Mouse (Mus musculus) lung, embryonic 16.5 days (tissue): Measurements from ENCODE around the gene Tmem170. TPM values are rescaled to one million over a fixed set of nuclear protein-coding genes. Genes with fewer than 3 reads are reported as not detected.

ENCODE experiments used
- ATAC-seq: fragments of 200-750 bp; cut with Nextera tagmentation; 2 replicates; pipeline ENCODE4 v1.8.0; 2017; ENCODE audit warnings: low read depth, mild to moderate bottlenecking, moderate library complexity
- H3K27ac ChIP-seq: fragments of 300-500 bp; sonication (generic); 2 replicates; pipeline ENCODE4 v1.5.1; 2014; ENCODE audit warnings: mild to moderate bottlenecking, control low read depth, low read length
- H3K27me3 ChIP-seq: fragments of 300-500 bp; sonication (generic); 2 replicates; pipeline ENCODE4 v1.6.1; 2014; ENCODE audit warnings: low read depth, low read length, mixed read lengths; ENCODE audit not compliant: control insufficient read depth, insufficient read depth
- H3K36me3 ChIP-seq: fragments of 300-500 bp; sonication (generic); 2 replicates; pipeline ENCODE4 v1.6.1; 2014; ENCODE audit warnings: low read length; ENCODE audit not compliant: control insufficient read depth, insufficient read depth
- H3K4me1 ChIP-seq: fragments of 300-500 bp; sonication (generic); replicated peaks from 2 replicates; pipeline ENCODE4 v1.6.1; 2014; ENCODE audit warnings: low read length, mixed read lengths; ENCODE audit not compliant: control insufficient read depth, insufficient read depth
- H3K4me2 ChIP-seq: fragments of 300-500 bp; sonication (generic); 2 replicates; pipeline ENCODE4 v1.6.1; 2014; ENCODE audit warnings: low read depth, low read length, control low read depth
- H3K4me3 ChIP-seq: fragments of 300-500 bp; sonication (generic); 2 replicates; pipeline ENCODE4 v1.5.1; 2014; ENCODE audit warnings: mild to moderate bottlenecking, low read length, control low read depth
- H3K9ac ChIP-seq: fragments of 300-500 bp; sonication (generic); 2 replicates; pipeline ENCODE4 v1.6.1; 2014; ENCODE audit warnings: low read length, control low read depth
- H3K9me3 ChIP-seq: fragments of 300-500 bp; sonication (generic); 2 replicates; pipeline ENCODE4 v1.6.1; 2016; ENCODE audit warnings: low read length; ENCODE audit not compliant: control insufficient read depth
- WGBS: fragments of 180-500 bp; shearing (Covaris S2); extraction: QIAGEN DNeasy Blood & Tissue Kit; methylation state at CpG from one replicate; pipeline ENCODE4 v1.1.7; 2014; 5-methylcytosine and 5-hydroxymethylcytosine counted together
- polyA plus RNA-seq: library from polyadenylated mRNA; unstranded; fragments of >200 nt; fragmentation: Nextera tagmentation; extraction: Ambion mirVana; gene quantifications from 2 replicates; pipeline ENCODE4 v1.2.1, GENCODE M21; 2015

Tmem170 gene
- polyA plus RNA-seq, 1 experiment from 2014 or later = 10.1 TPM

GRCm38 (mm10) chr8:111887479-111887878 lies 10.9 kb upstream of the Tmem170 start:
- Histone ChIP-seq H3K4me2 (no peak overlapping the region), H3K4me3 (no peak overlapping the region), H3K4me1 (peaks cover 32% of the 10 kb centered on the region), H3K27ac (peak overlapping the region; percentile 47; the same call in 1 of the 2 replicates), H3K9ac (no peak overlapping the region), H3K27me3 (peaks cover 22% of the 10 kb centered on the region), H3K9me3 (no peaks in the 10 kb centered on the region), H3K36me3 (no peaks in the 10 kb centered on the region)
- 68% methylated on average over 1 of the region's 1 CpGs for WGBS
- ATAC-seq = no peak

- H3K9me3 ChIP-seq = no peaks in the 10 kb centered on the region
- H3K4me3 ChIP-seq = no peak overlapping the region
- no peak overlapping the region for H3K4me2 ChIP-seq
- H3K9ac ChIP-seq = no peak overlapping the region
- no peaks in the 10 kb centered on the region for H3K36me3 ChIP-seq
- peak overlapping the region; percentile 68 for H3K27ac ChIP-seq
- 56% methylated on average over 4 of the region's 4 CpGs for WGBS
- H3K4me1 ChIP-seq = peaks cover 11% of the 10 kb centered on the region
- peak; percentile 76 for ATAC-seq
- H3K27me3 ChIP-seq = no peaks in the 10 kb centered on the region
Observed at GRCm38 (mm10) chr8:111883615-111884014, 7.1 kb upstream of the Tmem170 start.

- Histone ChIP-seq H3K4me2 (no peak overlapping the region), H3K9ac (no peak overlapping the region), H3K27ac (no peak overlapping the region), H3K9me3 (no peaks in the 10 kb centered on the region), H3K36me3 (no peaks in the 10 kb centered on the region), H3K4me3 (no peak overlapping the region), H3K4me1 (0 out of 2 replicates have a peak, but pooled peaks cover 2% of the 10 kb centered on the region), H3K27me3 (no peaks in the 10 kb centered on the region)
- WGBS = 0% methylated on average over 2 of the region's 2 CpGs
- no peak for ATAC-seq
Observed at GRCm38 (mm10) chr8:111881591-111881990, 5.0 kb upstream of the Tmem170 start.

GRCm38 (mm10) chr8:111877711-111878110 lies 1.2 kb upstream of the Tmem170 start:
- Histone ChIP-seq H3K27ac (no peak overlapping the region), H3K9me3 (no peaks in the 10 kb centered on the region), H3K4me1 (peaks cover 6% of the 10 kb centered on the region; the same call in 1 of the 2 replicates), H3K27me3 (no peaks in the 10 kb centered on the region), H3K36me3 (no peaks in the 10 kb centered on the region), H3K9ac (no peak overlapping the region), H3K4me2 (no peak overlapping the region), H3K4me3 (no peak overlapping the region)
- no peak for ATAC-seq
- WGBS = 68% methylated on average over 9 of the region's 9 CpGs

GRCm38 (mm10) chr8:111875758-111876157 lies 792 bp downstream of the Tmem170 start:
- no peak for ATAC-seq
- no peaks in the 10 kb centered on the region for H3K27me3 ChIP-seq
- peak overlapping the region; percentile 86 for H3K9ac ChIP-seq
- peaks cover 6% of the 10 kb centered on the region; the same call in 1 of the 2 replicates for H3K4me1 ChIP-seq
- H3K36me3 ChIP-seq = no peaks in the 10 kb centered on the region
- H3K27ac ChIP-seq = peak overlapping the region; percentile 80
- WGBS = 17% methylated on average over 9 of the region's 9 CpGs
- H3K4me2 ChIP-seq = peak overlapping the region; percentile 87
- H3K4me3 ChIP-seq = peak overlapping the region; percentile 86
- H3K9me3 ChIP-seq = no peaks in the 10 kb centered on the region

- Histone ChIP-seq H3K9me3 (no peaks in the 10 kb centered on the region), H3K27ac (no peak overlapping the region), H3K4me2 (no peak overlapping the region), H3K9ac (no peak overlapping the region), H3K36me3 (no peaks in the 10 kb centered on the region), H3K4me1 (peaks cover 6% of the 10 kb centered on the region; the same call in 1 of the 2 replicates), H3K27me3 (no peaks in the 10 kb centered on the region), H3K4me3 (no peak overlapping the region)
- ATAC-seq = no peak
- WGBS = 91% methylated on average over 3 of the region's 3 CpGs
Observed at GRCm38 (mm10) chr8:111871278-111871677, 5.3 kb downstream of the Tmem170 start.

GRCm38 (mm10) chr8:111870379-111870778 lies 6.2 kb downstream of the Tmem170 start:
- no peak overlapping the region for H3K4me2 ChIP-seq
- no peak for ATAC-seq
- no peaks in the 10 kb centered on the region for H3K9me3 ChIP-seq
- WGBS = 88% methylated on average over 3 of the region's 3 CpGs
- H3K27me3 ChIP-seq = no peaks in the 10 kb centered on the region
- H3K4me3 ChIP-seq = no peak overlapping the region
- no peak overlapping the region for H3K27ac ChIP-seq
- no peak overlapping the region for H3K9ac ChIP-seq
- peaks cover 5% of the 10 kb centered on the region; the same call in 1 of the 2 replicates for H3K4me1 ChIP-seq
- no peaks in the 10 kb centered on the region for H3K36me3 ChIP-seq

GRCm38 (mm10) chr8:111868664-111869063 lies 7.9 kb downstream of the Tmem170 start:
- H3K27ac ChIP-seq = no peak overlapping the region
- ATAC-seq = no peak
- H3K9ac ChIP-seq = no peak overlapping the region
- no peak overlapping the region for H3K4me3 ChIP-seq
- 27% methylated on average over 2 of the region's 2 CpGs for WGBS
- H3K27me3 ChIP-seq = no peaks in the 10 kb centered on the region
- 0 out of 2 replicates have a peak, but pooled peaks cover 2% of the 10 kb centered on the region for H3K36me3 ChIP-seq
- H3K4me1 ChIP-seq = 0 out of 2 replicates have a peak, but pooled peaks cover 2% of the 10 kb centered on the region
- no peaks in the 10 kb centered on the region for H3K9me3 ChIP-seq
- no peak overlapping the region for H3K4me2 ChIP-seq

GRCm38 (mm10) chr8:111865857-111866256 lies 10.7 kb downstream of the Tmem170 start:
- 0 out of 2 replicates have a peak, but pooled peaks cover 2% of the 10 kb centered on the region for H3K4me1 ChIP-seq
- no peak overlapping the region for H3K4me3 ChIP-seq
- H3K9ac ChIP-seq = no peak overlapping the region
- peak; percentile 82 for ATAC-seq
- no peaks in the 10 kb centered on the region for H3K27me3 ChIP-seq
- H3K4me2 ChIP-seq = no peak overlapping the region
- 58% methylated on average over 6 of the region's 6 CpGs for WGBS
- 0 out of 2 replicates have a peak, but pooled peaks cover 2% of the 10 kb centered on the region for H3K36me3 ChIP-seq
- H3K27ac ChIP-seq = no peak overlapping the region
- H3K9me3 ChIP-seq = no peaks in the 10 kb centered on the region
